Mouse (Mus musculus): ENCODE results near the gene Pah. TPM values are rescaled to one million over a fixed set of nuclear protein-coding genes. Genes with fewer than 3 reads are reported as not detected.

The Pah gene
- polyA plus RNA-seq, 1 experiment, result not detected

DNA sequence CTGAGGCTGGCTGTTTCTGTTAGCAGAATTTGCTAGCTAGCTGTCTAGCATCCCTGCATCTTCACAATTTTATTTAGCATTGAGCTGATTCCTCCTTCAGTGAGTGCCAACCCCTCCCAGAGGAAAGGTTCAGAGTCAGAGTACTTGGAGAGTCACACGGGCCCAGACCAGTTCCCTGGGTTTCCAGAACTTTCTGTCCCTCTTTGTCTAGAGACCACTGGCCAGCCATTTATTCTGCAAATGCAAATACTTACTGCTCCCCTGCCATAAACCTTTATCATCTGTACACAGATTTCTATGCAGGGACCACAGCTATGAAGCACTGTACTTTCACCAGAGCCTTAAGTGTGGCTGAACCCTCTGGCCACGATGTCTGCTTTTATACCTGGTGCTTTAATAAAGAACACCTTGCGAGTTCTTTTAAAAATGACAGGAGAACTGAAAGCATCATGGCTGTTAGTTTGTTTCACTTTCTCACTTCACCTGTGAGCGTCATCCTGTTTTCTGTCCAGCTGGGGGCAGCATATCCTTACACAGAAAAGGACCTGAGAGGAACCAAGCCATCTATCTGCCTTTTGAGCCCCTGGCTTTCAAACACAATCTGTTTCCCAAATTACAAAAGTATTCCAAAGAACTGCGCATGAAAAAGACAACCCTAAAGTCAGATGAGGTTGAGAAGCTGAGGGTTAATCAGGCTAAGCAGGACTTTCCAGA lies 74.9 kb downstream of the Pah start:
- Histone ChIP-seq H3K9me3 (ENCODE audit: control insufficient read depth, low read length) (no peaks in the 10 kb centered on the region), H3K27me3 (ENCODE audit: control insufficient read depth) (no peaks in the 10 kb centered on the region), H3K4me3 (replicated peaks) (no peak overlapping the region), H3K36me3 (ENCODE audit: control insufficient read depth) (no peaks in the 10 kb centered on the region), H3K4me1 (ENCODE audit: control insufficient read depth) (no peaks in the 10 kb centered on the region)
- TF ChIP-seq TAL1 (IDR thresholded peaks at IDR 0.05; ENCODE audit: low read length) (no peak), GATA1 (IDR thresholded peaks at IDR 0.05; ENCODE audit: low read length) (no peak)

DNA sequence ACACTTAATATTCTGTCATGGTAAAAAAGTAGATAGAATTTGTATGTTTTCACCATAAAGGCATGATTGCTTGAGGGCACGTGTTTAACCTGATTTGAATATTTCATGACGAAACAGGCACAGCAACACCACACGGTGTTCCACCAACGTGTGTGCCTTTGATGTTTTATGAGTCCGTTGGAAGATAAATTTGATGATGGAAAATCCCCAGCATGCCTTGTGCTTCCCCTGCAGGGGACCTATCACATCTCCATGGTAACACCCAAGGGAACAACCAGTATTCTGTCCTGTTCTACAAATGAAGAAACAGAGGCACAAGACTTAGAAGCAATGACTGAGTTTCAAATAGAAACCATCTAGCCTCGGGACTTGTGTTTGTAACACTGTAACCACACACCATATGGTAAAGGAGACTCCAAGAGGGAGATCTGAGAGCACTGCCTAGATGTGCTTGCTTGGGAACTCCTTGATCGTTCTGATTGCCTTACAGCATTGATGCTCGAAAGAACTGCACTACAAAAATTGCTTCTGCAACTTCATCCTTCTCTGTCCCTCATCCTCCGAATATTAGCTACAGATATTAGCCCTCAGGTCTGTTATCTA lies 75.6 kb downstream of the Pah start:
- Histone ChIP-seq H3K4me1 (ENCODE audit: control insufficient read depth) (no peaks in the 10 kb centered on the region), H3K9me3 (ENCODE audit: control insufficient read depth, low read length) (no peaks in the 10 kb centered on the region), H3K4me3 (replicated peaks) (no peak overlapping the region), H3K36me3 (ENCODE audit: control insufficient read depth) (no peaks in the 10 kb centered on the region), H3K27me3 (ENCODE audit: control insufficient read depth) (no peaks in the 10 kb centered on the region)
- no peak for TF ChIP-seq TAL1 (IDR thresholded peaks at IDR 0.05; ENCODE audit: low read length)
- TF ChIP-seq GATA1 (IDR thresholded peaks at IDR 0.05; ENCODE audit: low read length), result no peak

DNA sequence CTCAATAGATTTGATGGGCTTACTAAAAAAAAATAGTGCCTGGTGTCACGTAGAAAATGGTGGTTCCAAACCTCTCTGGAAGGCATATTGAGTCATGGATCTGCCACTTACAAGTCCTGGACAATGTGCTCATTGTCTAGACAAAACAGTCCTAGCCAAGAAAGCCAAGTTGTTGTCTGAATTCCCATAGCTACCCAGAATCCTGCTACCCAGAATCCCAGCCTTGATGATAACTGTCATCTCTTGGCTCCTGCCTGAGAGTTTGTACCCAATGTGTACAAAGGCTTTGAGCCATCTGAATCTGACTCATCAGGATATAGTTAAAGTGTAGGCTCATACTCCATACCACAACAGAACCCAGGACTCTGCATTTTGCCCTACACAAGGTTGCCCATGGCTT lies 80.6 kb downstream of the Pah start:
- Histone ChIP-seq H3K4me1 (ENCODE audit: control insufficient read depth) (no peaks in the 10 kb centered on the region), H3K36me3 (ENCODE audit: control insufficient read depth) (no peaks in the 10 kb centered on the region), H3K27me3 (ENCODE audit: control insufficient read depth) (no peaks in the 10 kb centered on the region), H3K4me3 (replicated peaks) (no peak overlapping the region), H3K9me3 (ENCODE audit: control insufficient read depth, low read length) (no peaks in the 10 kb centered on the region)
- no peak for TF ChIP-seq GATA1 (IDR thresholded peaks at IDR 0.05; ENCODE audit: low read length)
- TF ChIP-seq TAL1 (IDR thresholded peaks at IDR 0.05; ENCODE audit: low read length), result no peak

DNA sequence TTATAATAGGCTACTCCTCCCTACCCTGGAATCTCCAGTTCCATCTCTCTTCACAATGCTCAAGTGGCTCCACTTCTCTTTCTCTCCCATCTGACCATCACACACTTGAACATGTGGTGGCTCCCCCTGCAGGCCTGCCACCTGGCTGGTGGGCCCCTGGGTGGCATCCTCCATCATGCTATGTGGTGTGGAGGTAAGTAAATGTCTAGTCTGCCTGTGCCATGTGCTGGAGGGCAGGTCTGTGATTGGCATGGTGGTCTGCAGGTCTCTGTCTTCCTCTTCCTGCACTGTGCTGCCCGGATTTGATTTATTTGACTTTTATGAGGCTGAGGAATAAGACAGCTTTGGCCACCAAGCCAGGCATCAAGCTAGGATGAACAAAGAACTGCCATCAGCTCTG lies 103.6 kb downstream of the Pah start:
- peaks cover 11% of the 10 kb centered on the region for H3K9me3 ChIP-seq (ENCODE audit: control insufficient read depth, low read length)
- no peaks in the 10 kb centered on the region for H3K4me1 ChIP-seq (ENCODE audit: control insufficient read depth)
- H3K36me3 ChIP-seq (ENCODE audit: control insufficient read depth), result no peaks in the 10 kb centered on the region
- no peaks in the 10 kb centered on the region for H3K27me3 ChIP-seq (ENCODE audit: control insufficient read depth)
- TF ChIP-seq GATA1 (IDR thresholded peaks at IDR 0.05; ENCODE audit: low read length) (no peak), TAL1 (IDR thresholded peaks at IDR 0.05; ENCODE audit: low read length) (no peak)
- no peak overlapping the region for H3K4me3 ChIP-seq (replicated peaks)

Other genes with a start within 250 kb of the Pah start
- not detected in 2 replicates for gene Ascl1, start 28.1 kb upstream of the Pah start, polyA plus RNA-seq (2012)

Data from erythroblast, embryonic 14.5 days (primary cell).